ENCODE assay signal across 8 mouse cellular contexts in the genomic region with DNA sequence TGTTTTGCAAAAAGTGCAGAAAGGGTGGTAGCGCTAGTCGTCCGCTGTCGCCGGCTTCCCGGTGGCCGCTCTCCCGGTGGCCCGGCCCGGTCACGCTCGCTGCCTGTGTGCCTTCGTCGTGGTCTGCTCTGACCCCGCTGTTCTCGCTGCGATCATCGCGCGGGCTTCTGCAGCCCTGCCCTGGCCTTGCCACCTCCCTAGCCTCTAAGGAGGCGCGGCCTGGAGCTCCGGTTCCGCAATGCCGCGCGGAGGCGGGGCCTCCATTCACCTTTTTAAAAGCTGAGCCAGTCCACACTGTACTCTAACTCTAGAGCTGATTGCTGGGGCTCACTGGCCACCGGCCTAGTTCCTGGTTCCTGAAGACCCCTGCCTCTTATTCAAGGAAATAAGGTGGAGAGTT. TPM values are rescaled to one million over a fixed set of nuclear protein-coding genes. Genes with fewer than 3 reads are reported as not detected.
DNase-seq lines count a peak whose midpoint lies in the region; ATAC-seq and TF ChIP-seq lines count a peak whose summit lies in the region.

No protein-coding gene starts in this region.

- 2% methylated on average over 29 of the region's 29 CpGs for WGBS in embryonic facial prominence, embryonic 15.5 days
- under 1% methylated on average over 29 of the region's 29 CpGs for WGBS in heart, embryonic 14.5 days
- under 1% methylated on average over 29 of the region's 29 CpGs for WGBS in kidney, postnatal 0 days
- WGBS in macrophage (ENCODE audit: missing documents), result 3% methylated on average over 29 of the region's 29 CpGs

- TF ChIP-seq POLR2A in bone marrow macrophage, adult 2 months (IDR thresholded peaks at IDR 0.05; ENCODE audit: borderline replicate concordance, low read depth, low read length), result no peak

- peaks cover 14% of the 10 kb centered on the region for H3K27me3 ChIP-seq in E14TG2a.4 (ENCODE audit: insufficient read depth, low read length)
- H3K27me3 ChIP-seq in embryonic facial prominence, embryonic 15.5 days, result no peaks in the 10 kb centered on the region
- no peaks in the 10 kb centered on the region for H3K27me3 ChIP-seq in heart, embryonic 14.5 days (ENCODE audit: control insufficient read depth, insufficient read depth, low read length)
- no peaks in the 10 kb centered on the region for H3K27me3 ChIP-seq in kidney, postnatal 0 days (ENCODE audit: insufficient read depth, low read length)

- peak; percentile 79 for DNase-seq in kidney, postnatal 0 days (ENCODE audit: low spot score)
- peak; percentile 74 for DNase-seq in retina, postnatal 1 day
- no peak for DNase-seq in frontal cortex, postnatal 14 days (ENCODE audit: low spot score in 2 of 2)

- no peaks in the 10 kb centered on the region for H3K9me3 ChIP-seq in E14TG2a.4 (ENCODE audit: low read length)
- H3K9me3 ChIP-seq in embryonic facial prominence, embryonic 15.5 days (replicated peaks), result no peaks in the 10 kb centered on the region
- H3K9me3 ChIP-seq in heart, embryonic 14.5 days (ENCODE audit: control insufficient read depth, low read length), result no peaks in the 10 kb centered on the region
- H3K9me3 ChIP-seq in kidney, postnatal 0 days (replicated peaks; ENCODE audit: low read length), result no peaks in the 10 kb centered on the region

- H3K36me3 ChIP-seq in E14TG2a.4 (ENCODE audit: insufficient read depth, low read length) (no peaks in the 10 kb centered on the region), macrophage (ENCODE audit: inconsistent target) (no peaks in the 10 kb centered on the region)
- no peaks in the 10 kb centered on the region for H3K36me3 ChIP-seq in embryonic facial prominence, embryonic 15.5 days
- no peaks in the 10 kb centered on the region for H3K36me3 ChIP-seq in heart, embryonic 14.5 days (ENCODE audit: control insufficient read depth, insufficient read depth, low read length)
- H3K36me3 ChIP-seq in kidney, postnatal 0 days (ENCODE audit: insufficient read depth, low read length), result 0 out of 2 replicates have a peak, but pooled peaks cover 3% of the 10 kb centered on the region

- H3K9ac ChIP-seq in embryonic facial prominence, embryonic 15.5 days, result peak overlapping the region; percentile 52
- H3K9ac ChIP-seq in heart, embryonic 14.5 days (ENCODE audit: low read length), result peak overlapping the region; percentile 79
- H3K9ac ChIP-seq in kidney, postnatal 0 days (ENCODE audit: low read depth, low read length), result peak overlapping the region; percentile 71

- TF ChIP-seq CTCF in E14TG2a.4 (conservative IDR thresholded peaks at IDR 0.05; ENCODE audit: low read length), result no peak
- no peak for TF ChIP-seq CTCF in bone marrow macrophage, adult 2 months (IDR thresholded peaks at IDR 0.05; ENCODE audit: low read depth, low read length)
- TF ChIP-seq CTCF in kidney, postnatal 0 days (IDR thresholded peaks at IDR 0.05; ENCODE audit: low read depth), result no peak

- H3K4me2 ChIP-seq in embryonic facial prominence, embryonic 15.5 days (replicated peaks), result peak overlapping the region; percentile 70
- H3K4me2 ChIP-seq in heart, embryonic 14.5 days (ENCODE audit: low read length), result peak overlapping the region; percentile 75
- H3K4me2 ChIP-seq in kidney, postnatal 0 days (ENCODE audit: low read length), result peak overlapping the region; percentile 61

- ATAC-seq in embryonic facial prominence, embryonic 15.5 days (ENCODE audit: insufficient number of reproducible peaks, low FRiP score, low TSS enrichment, low read depth), result peak; percentile 69
- peak; percentile 85; the same call in 1 of the 2 replicates for ATAC-seq in heart, embryonic 14.5 days (ENCODE audit: insufficient number of reproducible peaks, insufficient read depth, low FRiP score, low read depth)
- peak; percentile 90 for ATAC-seq in kidney, postnatal 0 days (replicated peaks; ENCODE audit: low FRiP score, low read depth)

- peak overlapping the region; percentile 71 for H3K4me3 ChIP-seq in E14TG2a.4 (replicated peaks; ENCODE audit: low read length)
- H3K4me3 ChIP-seq in bone marrow macrophage, adult 2 months (ENCODE audit: insufficient read depth, low read length), result peak overlapping the region; percentile 57
- peak overlapping the region; percentile 48 for H3K4me3 ChIP-seq in embryonic facial prominence, embryonic 15.5 days (replicated peaks)
- peak overlapping the region; percentile 46 to 60 for H3K4me3 ChIP-seq in heart, embryonic 14.5 days (ENCODE audit: control insufficient read depth in 1 of 2, insufficient read depth in 1 of 2, low read depth in 1 of 2, low read length in 2 of 2)
- H3K4me3 ChIP-seq in kidney, postnatal 0 days (replicated peaks; ENCODE audit: low read depth, low read length), result peak overlapping the region; percentile 40
- H3K4me3 ChIP-seq in macrophage (ENCODE audit: inconsistent target), result peak overlapping the region; percentile 22

- H3K4me1 ChIP-seq in E14TG2a.4 (replicated peaks; ENCODE audit: low read depth, low read length), result 0 out of 2 replicates have a peak, but pooled peaks cover 9% of the 10 kb centered on the region
- H3K4me1 ChIP-seq in bone marrow macrophage, adult 2 months (ENCODE audit: control insufficient read depth, insufficient read depth, low read length), result peaks cover 2% of the 10 kb centered on the region
- peaks cover 7% of the 10 kb centered on the region; the same call in 1 of the 2 replicates for H3K4me1 ChIP-seq in embryonic facial prominence, embryonic 15.5 days
- H3K4me1 ChIP-seq in heart, embryonic 14.5 days (ENCODE audit: control insufficient read depth in 2 of 2, insufficient read depth in 2 of 2, low read length in 2 of 2), result peaks cover 0 to 3% of the 10 kb centered on the region in 2 experiments; a peak in 2 of 4 replicates
- no peaks in the 10 kb centered on the region for H3K4me1 ChIP-seq in kidney, postnatal 0 days (replicated peaks; ENCODE audit: insufficient read depth, low read length)

- H3K79me2 ChIP-seq in macrophage (ENCODE audit: inconsistent target), result no peaks in the 10 kb centered on the region

- no peak overlapping the region for H3K27ac ChIP-seq in bone marrow macrophage, adult 2 months (ENCODE audit: insufficient read depth, low read depth, low read length)
- no peak overlapping the region for H3K27ac ChIP-seq in embryonic facial prominence, embryonic 15.5 days (replicated peaks)
- peak overlapping the region; percentile 46 to 65 for H3K27ac ChIP-seq in heart, embryonic 14.5 days (replicated peaks in 1 of 2; ENCODE audit: control insufficient read depth in 1 of 2, insufficient read depth in 1 of 2, low read depth in 2 of 2, low read length in 2 of 2)
- 0 out of 2 replicates have a peak overlapping the region, but pooled peaks have one; percentile 34 for H3K27ac ChIP-seq in kidney, postnatal 0 days
- no peak overlapping the region for H3K27ac ChIP-seq in macrophage

RNA-seq across cellular contexts. Expression of gene Hsf5, which starts 22.2 kb away (rescaled TPM):
- polyA plus RNA-seq in bone marrow macrophage, adult 2 months (2012; ENCODE audit: insufficient read depth, insufficient read length, missing spikeins), result not detected in 2 replicates
- polyA plus RNA-seq in embryonic facial prominence, embryonic 15.5 days (2015; fragmentation: Nextera tagmentation; extraction: Ambion mirVana), result 0.25 and 0.35 TPM in 2 replicates
- 0.13 and 0.15 TPM in 2 replicates for polyA plus RNA-seq in heart, embryonic 14.5 days (2014; fragmentation: Nextera tagmentation; extraction: Ambion mirVana)
- 0.11 and 0.16 TPM in 2 replicates for polyA plus RNA-seq in kidney, postnatal 0 days (2015; fragmentation: Nextera tagmentation; extraction: Ambion mirVana)
- under 1 TPM in 21 of 26 experiments, not detected in 5; 0.15 to 0.93 (median 0.44) TPM for total RNA-seq in macrophage (2018; cell fraction: chromatin; rRNA removed)
- under 1 TPM in 5 of 26 experiments, not detected in 21; 0.05 to 0.10 (median 0.07) TPM for total RNA-seq in macrophage (2018; cell fraction: cytosol; rRNA removed)
- under 1 TPM in 21 of 26 experiments, not detected in 5; 0.12 to 0.61 (median 0.34) TPM for total RNA-seq in macrophage (2018; cell fraction: nucleus; rRNA removed)
- not detected in 3 replicates for polyA plus RNA-seq in macrophage (2018)

RNA-seq across cellular contexts. Expression of gene Rnf43, which starts 23.3 kb away (rescaled TPM):
- not detected in 2 replicates for polyA plus RNA-seq in bone marrow macrophage, adult 2 months (2012; ENCODE audit: insufficient read depth, insufficient read length, missing spikeins)
- 8.7 and 9.2 TPM in 2 replicates for polyA plus RNA-seq in embryonic facial prominence, embryonic 15.5 days (2015; fragmentation: Nextera tagmentation; extraction: Ambion mirVana)
- 0.47 and 0.55 TPM in 2 replicates for polyA plus RNA-seq in heart, embryonic 14.5 days (2014; fragmentation: Nextera tagmentation; extraction: Ambion mirVana)
- polyA plus RNA-seq in kidney, postnatal 0 days (2015; fragmentation: Nextera tagmentation; extraction: Ambion mirVana), result 5.5 and 6.2 TPM in 2 replicates
- 1 to 10 TPM in 20 of 26 experiments, under 1 TPM in 5, not detected in 1; 0.34 to 6.4 (median 2.0) TPM for total RNA-seq in macrophage (2018; cell fraction: chromatin; rRNA removed)
- 1 to 10 TPM in 12 of 26 experiments, under 1 TPM in 14; 0.27 to 1.8 (median 0.98) TPM for total RNA-seq in macrophage (2018; cell fraction: cytosol; rRNA removed)
- 1 to 10 TPM in 23 of 26 experiments, under 1 TPM in 3; 0.92 to 8.1 (median 2.5) TPM for total RNA-seq in macrophage (2018; cell fraction: nucleus; rRNA removed)
- polyA plus RNA-seq in macrophage (2018), result 0.70 to 0.96 TPM (median 0.83 TPM) in 3 replicates

RNA-seq across cellular contexts. Expression of gene Mtmr4, which starts 47.2 kb away (rescaled TPM):
- polyA plus RNA-seq in bone marrow macrophage, adult 2 months (2012; ENCODE audit: insufficient read depth, insufficient read length, missing spikeins), result 11.0 and 16.3 TPM in 2 replicates
- 25.7 and 27.4 TPM in 2 replicates for polyA plus RNA-seq in embryonic facial prominence, embryonic 15.5 days (2015; fragmentation: Nextera tagmentation; extraction: Ambion mirVana)
- polyA plus RNA-seq in heart, embryonic 14.5 days (2014; fragmentation: Nextera tagmentation; extraction: Ambion mirVana), result 14.3 and 17.7 TPM in 2 replicates
- polyA plus RNA-seq in kidney, postnatal 0 days (2015; fragmentation: Nextera tagmentation; extraction: Ambion mirVana), result 19.8 and 21.0 TPM in 2 replicates
- 10 to 100 TPM in 17 of 26 experiments, 1 to 10 TPM in 9; 3.9 to 30.3 (median 19.1) TPM for total RNA-seq in macrophage (2018; cell fraction: chromatin; rRNA removed)
- 10 to 100 TPM in 21 of 26 experiments, 1 to 10 TPM in 5; 4.1 to 22.7 (median 17.4) TPM for total RNA-seq in macrophage (2018; cell fraction: cytosol; rRNA removed)
- 10 to 100 TPM in 21 of 26 experiments, 1 to 10 TPM in 5; 5.0 to 31.2 (median 17.5) TPM for total RNA-seq in macrophage (2018; cell fraction: nucleus; rRNA removed)
- 9.4 to 13.5 TPM (median 12.0 TPM) in 3 replicates for polyA plus RNA-seq in macrophage (2018)

Comparison
In these comparisons a context has a peak if more than half of its experiments do, and no peak if none do; other contexts are left out.
1. H3K27ac ChIP-seq: peak in heart, embryonic 14.5 days (2 of 2) and kidney, postnatal 0 days (single experiment); none in bone marrow macrophage, adult 2 months (single experiment), embryonic facial prominence, embryonic 15.5 days (single experiment) and macrophage (single experiment).
2. DNase-seq: peak in kidney, postnatal 0 days (single experiment) and retina, postnatal 1 day (single experiment); none in frontal cortex, postnatal 14 days (0 of 2).
3. Peak in every context shown above with its lines, with median percentiles within 50 percentile points of each other: H3K4me3 ChIP-seq, ATAC-seq, H3K4me2 ChIP-seq and H3K9ac ChIP-seq.